Mouse (Mus musculus): Measurements from ENCODE around the gene Hand1.
"Not testable (repeated sequence)": the region's sequence is repeated elsewhere in the genome, so short reads cannot be mapped to it uniquely, and the experiment has no call there.

Hand1 gene

GRCm38 (mm10) chr11:57833296-57833977 is 819 bp upstream of the Hand1 start:
- DNase-seq (ENCODE audit: low spot score in 2 of 2): no peak

DNA sequence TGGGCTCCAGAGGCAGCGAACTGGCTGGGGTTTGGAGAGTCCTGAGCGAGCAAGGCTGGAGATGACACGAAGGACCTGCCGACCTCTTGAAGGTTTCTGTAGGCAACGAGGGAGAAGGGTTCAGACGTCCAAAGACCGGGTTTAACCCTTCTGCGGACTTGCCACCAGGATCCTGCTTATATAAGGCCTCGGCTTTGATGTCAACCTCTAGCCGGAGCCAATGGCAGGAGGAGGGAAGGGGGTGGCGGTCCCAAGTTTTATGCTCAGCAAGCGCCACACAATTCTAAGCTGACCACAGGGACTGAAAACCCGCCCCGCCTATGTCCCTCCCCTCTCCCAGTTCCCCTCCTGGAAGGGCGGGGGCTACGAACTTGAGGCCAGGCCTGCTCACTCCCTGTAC is 757 bp downstream of the Hand1 start:
- DNase-seq (ENCODE audit: low spot score in 2 of 2): no peak

DNA sequence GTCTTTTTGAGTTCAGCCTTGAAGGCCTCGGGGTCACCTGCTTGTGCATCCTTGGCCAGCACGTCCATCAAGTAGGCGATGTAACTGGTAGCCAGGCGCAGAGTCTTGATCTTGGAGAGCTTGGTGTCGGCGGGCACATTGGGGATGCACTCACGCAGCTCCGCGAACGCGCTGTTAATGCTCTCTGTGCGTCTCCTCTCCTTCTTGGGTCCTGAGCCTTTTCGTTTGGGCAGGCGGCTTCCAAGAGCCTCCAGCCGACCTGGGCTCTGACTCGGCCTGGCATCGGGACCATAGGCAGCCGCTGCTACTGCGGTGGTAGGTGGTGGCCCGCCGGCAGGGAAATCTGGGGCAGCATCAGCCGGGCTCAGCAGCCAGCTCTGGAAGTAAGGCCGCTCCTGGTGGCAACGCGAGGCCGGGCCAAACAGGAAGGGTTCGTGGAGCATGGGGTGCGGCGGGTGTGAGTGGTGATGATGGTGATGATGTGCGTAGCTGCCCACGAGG is 1.3 kb downstream of the Hand1 start:
- DNase-seq (ENCODE audit: low spot score in 2 of 2): no peak

DNA sequence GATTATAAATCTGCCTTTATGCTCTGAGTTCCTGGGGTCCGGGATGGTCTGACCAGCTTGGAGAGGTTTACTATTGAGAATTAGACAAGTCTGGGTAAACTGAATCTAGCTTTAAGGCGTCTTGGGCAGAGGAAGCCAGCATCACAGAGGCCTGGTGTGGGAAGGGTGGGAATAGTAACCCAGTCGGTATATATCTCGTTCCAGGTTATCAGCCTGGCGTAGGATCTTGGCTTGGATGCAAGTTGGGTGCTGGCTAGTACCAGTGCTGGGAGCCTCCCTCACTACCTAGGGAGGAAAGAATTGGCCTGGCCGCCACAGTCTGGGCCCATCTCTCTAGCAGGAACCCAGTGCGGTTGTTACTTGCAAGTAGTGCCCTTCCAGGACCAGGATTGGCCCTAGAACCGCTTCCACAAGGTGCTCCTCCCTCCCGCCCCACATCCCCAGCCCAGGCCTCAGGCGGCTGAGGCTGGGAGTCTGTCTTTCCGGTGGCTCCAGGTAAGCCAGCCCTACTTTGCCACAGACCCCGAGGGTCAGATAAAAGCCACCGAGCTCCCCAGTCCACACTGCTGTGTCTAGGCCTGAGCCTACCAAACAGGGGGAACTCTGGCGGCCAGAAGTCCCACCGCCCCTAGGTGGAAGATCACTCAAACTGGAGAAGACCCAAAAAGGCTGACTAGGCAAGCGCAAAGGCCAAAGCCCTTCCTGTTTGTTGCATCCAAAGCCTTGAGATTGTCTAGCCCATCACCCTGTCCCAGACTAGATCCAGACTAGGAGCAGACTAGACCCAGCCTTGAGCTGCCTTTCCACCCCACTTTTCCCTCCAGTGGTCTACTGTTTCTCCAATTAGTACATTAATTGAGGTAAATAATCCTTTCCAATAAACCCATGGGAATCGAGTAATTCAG is 2.5 kb downstream of the Hand1 start:
- no peak for DNase-seq (ENCODE audit: low spot score in 2 of 2)

- DNase-seq (ENCODE audit: low spot score in 2 of 2): no peak
Measured at GRCm38 (mm10) chr11:57828955-57829870, 3.4 kb downstream of the Hand1 start.

GRCm38 (mm10) chr11:57827915-57828545 is 4.6 kb downstream of the Hand1 start:
- DNase-seq (ENCODE audit: low spot score in 2 of 2): no peak

- DNase-seq (ENCODE audit: low spot score in 2 of 2): no peak
Measured at GRCm38 (mm10) chr11:57827048-57827914, 5.3 kb downstream of the Hand1 start.

DNA sequence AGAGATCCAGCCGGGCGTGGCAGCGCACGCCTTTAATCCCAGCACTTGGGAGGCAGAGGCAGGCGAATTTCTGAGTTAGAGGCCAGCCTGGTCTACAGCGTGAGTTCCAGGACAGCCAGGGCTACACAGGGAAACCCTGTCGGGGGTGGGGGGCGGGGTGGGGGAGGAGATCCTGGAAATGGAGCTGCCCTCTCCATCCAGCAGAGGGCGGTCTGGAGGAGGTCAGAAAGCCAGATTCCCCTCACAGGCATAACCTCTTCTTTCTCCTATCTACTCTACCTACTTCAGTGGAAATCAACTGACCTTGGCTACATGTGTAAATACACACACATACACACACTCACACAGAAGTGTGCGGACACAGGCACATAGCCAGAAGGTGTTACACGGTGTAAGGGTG is 7.4 kb downstream of the Hand1 start:
- DNase-seq (ENCODE audit: low spot score in 2 of 2): not testable (repeated sequence)

- no peak for DNase-seq (ENCODE audit: low spot score in 2 of 2)
Measured at GRCm38 (mm10) chr11:57823714-57824113, 8.9 kb downstream of the Hand1 start.

- not testable (repeated sequence) for DNase-seq (ENCODE audit: low spot score in 2 of 2)
Measured at GRCm38 (mm10) chr11:57823159-57823558, 9.5 kb downstream of the Hand1 start.

DNA sequence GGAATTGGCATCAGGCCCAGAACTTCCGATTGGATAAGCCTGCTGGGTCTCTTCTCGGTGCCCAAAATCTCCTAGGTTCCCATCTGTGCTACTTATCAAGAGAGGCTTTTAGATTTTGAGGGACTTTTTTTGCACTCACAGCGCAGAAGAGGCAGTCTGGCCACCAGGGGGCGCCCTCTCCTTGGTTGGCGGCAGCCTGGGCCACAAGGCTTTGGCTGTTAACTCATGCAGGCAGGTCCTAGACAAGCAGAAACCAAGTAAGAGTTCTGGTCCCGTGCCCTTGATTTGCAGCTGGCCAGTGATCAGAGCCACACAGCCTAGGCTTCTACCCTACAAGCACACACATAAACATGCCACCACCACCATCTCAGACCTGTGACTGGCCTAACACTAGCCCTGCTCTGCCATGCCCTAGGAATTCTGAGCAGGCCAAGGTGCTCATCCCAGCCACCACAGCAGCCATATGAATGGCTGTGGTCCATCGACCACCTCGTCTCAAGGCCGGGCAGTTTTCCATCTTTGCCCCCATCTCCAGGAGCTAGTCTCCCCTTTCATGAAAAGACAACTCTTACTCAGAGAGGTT is 12.5 kb downstream of the Hand1 start:
- DNase-seq (ENCODE audit: low spot score in 2 of 2): peak; percentile 79 to 88

GRCm38 (mm10) chr11:57818189-57818588 is 14.4 kb downstream of the Hand1 start:
- DNase-seq (ENCODE audit: low spot score in 2 of 2): no peak

DNA sequence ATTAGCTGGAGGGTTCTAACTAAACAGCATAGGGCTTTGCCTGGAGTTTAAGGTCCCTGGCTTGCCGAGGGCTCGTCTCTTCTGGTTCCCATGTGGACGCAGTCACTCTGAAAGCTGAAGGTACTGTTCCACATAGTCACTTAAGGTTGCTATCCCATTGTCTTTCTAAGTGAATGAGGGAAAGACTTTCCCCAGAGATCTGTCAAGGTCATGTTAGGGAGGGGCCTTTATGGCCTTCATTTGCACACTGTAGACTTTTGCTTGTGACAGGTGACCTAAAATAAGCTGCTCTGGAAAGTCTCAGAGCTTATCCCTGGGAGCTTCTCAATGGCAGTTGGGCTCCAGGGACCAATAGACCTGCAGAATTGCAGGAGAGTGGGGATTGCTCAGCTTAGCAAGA is 19.0 kb downstream of the Hand1 start:
- DNase-seq (ENCODE audit: low spot score in 2 of 2): no peak

GRCm38 (mm10) chr11:57812212-57812611 is 20.4 kb downstream of the Hand1 start:
- DNase-seq (ENCODE audit: low spot score in 2 of 2): no peak

- DNase-seq (ENCODE audit: low spot score in 2 of 2): no peak
Measured at GRCm38 (mm10) chr11:57811006-57811405, 21.6 kb downstream of the Hand1 start.

- DNase-seq (ENCODE audit: low spot score in 2 of 2): no peak
Measured at GRCm38 (mm10) chr11:57809732-57810098, 22.9 kb downstream of the Hand1 start.

GRCm38 (mm10) chr11:57809017-57809731 is 23.4 kb downstream of the Hand1 start:
- DNase-seq (ENCODE audit: low spot score in 2 of 2): no peak

DNA sequence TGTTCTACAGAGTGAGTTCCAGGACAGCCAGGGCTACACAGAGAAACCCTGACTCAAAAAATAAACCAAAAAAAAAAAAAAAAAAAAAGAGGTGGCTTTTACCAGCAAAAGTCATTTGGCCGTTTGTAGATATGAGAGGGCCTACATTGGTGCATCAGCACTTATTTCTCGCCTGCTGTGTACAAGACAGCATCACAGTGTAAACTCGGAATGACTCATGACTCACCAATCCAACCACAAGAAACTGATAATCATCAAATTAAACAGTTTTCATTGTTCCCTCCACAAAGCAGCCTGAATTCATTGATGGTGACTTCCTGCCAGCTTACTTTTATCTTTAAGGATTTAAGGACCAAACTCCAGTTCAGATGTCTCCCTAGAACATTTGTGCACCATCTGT is 27.6 kb downstream of the Hand1 start:
- DNase-seq (ENCODE audit: low spot score in 2 of 2): no peak

DNA sequence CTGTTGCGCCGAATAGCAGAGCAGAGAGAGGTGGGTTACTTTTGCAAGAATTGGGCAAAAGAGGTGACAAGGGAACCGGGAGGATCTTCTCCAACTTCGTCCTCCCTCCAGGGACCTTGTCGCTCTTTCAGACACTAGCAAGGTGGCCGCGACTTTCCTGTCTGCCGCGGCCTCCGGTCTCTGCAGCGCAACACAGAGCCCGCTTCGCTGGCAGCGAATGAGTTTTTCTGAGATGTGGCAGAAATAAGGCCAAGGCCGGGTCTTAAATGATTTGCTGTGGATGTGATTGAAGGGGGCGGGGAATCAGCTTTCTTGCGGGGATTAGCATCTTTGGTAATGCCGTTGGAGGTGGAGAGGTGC is 30.1 kb downstream of the Hand1 start:
- no peak for DNase-seq (ENCODE audit: low spot score in 2 of 2)
